Mouse (Mus musculus) urinary bladder, postnatal 36 days (tissue): ENCODE data around the gene C8g.

Source experiments
- DNase-seq, 2 experiments: peaks; one replicate each; pipeline ENCODE4 v3.0.0; 2022; ENCODE audit warnings: low spot score in 2 of 2, mixed read lengths in 1 of 2

C8g gene

GRCm38 (mm10) chr2:25500576-25501405 lies 728 bp downstream of the C8g start, which contains the start of gene Fbxw5:
TSS of gene Fbxw5 (plus strand) at chr2:25500750.
- DNase-seq = peak; percentile 63 to 81

GRCm38 (mm10) chr2:25500071-25500575 lies 1.4 kb downstream of the C8g start:
- no peak for DNase-seq

GRCm38 (mm10) chr2:25498622-25499478 lies 2.7 kb downstream of the C8g start:
- DNase-seq = no peak

- DNase-seq = no peak
Measured at GRCm38 (mm10) chr2:25497846-25498575, 3.5 kb downstream of the C8g start.

- no peak for DNase-seq
Measured at GRCm38 (mm10) chr2:25496462-25496861, 5.1 kb downstream of the C8g start.

GRCm38 (mm10) chr2:25493476-25493961 lies 8.0 kb downstream of the C8g start, which contains the start of gene Lcn12:
TSS of gene Lcn12 (minus strand) at chr2:25493911.
- no peak for DNase-seq

- no peak for DNase-seq
Measured at GRCm38 (mm10) chr2:25492988-25493387, 8.5 kb downstream of the C8g start.

GRCm38 (mm10) chr2:25488671-25489068 lies 12.8 kb downstream of the C8g start:
- DNase-seq = peak in 1 of 2 experiments; percentile 21

GRCm38 (mm10) chr2:25487965-25488670 lies 13.4 kb downstream of the C8g start:
- no peak for DNase-seq

GRCm38 (mm10) chr2:25484901-25485647 lies 16.4 kb downstream of the C8g start:
- no peak for DNase-seq

GRCm38 (mm10) chr2:25482969-25483368 lies 18.6 kb downstream of the C8g start:
- DNase-seq = no peak

- no peak for DNase-seq
Measured at GRCm38 (mm10) chr2:25480541-25480940, 21.0 kb downstream of the C8g start.

- DNase-seq = peak in 1 of 2 experiments; percentile 18
Measured at GRCm38 (mm10) chr2:25479551-25480311, 21.8 kb downstream of the C8g start.

GRCm38 (mm10) chr2:25477967-25478675 lies 23.4 kb downstream of the C8g start:
- peak in 1 of 2 experiments; percentile 33 for DNase-seq

GRCm38 (mm10) chr2:25477541-25477940 lies 24.0 kb downstream of the C8g start:
- no peak for DNase-seq

- DNase-seq = no peak
Measured at GRCm38 (mm10) chr2:25472550-25472949, 29.0 kb downstream of the C8g start.

GRCm38 (mm10) chr2:25469969-25470368 lies 31.6 kb downstream of the C8g start, which contains the start of gene Ptgds:
TSS of gene Ptgds (minus strand) at chr2:25470046.
- no peak for DNase-seq
